In genomic region chr3:131110191-131111150, GRCm38 (mm10) we compare ENCODE assay signal across 8 mouse cellular contexts. TPM values are rescaled to one million over a fixed set of nuclear protein-coding genes. Genes with fewer than 3 reads are reported as not detected.
A peak's percentile ranks its signal among the peaks of the same experiment; 100 is the strongest.
DNase-seq lines count a peak whose midpoint lies in the region; ATAC-seq and TF ChIP-seq lines count a peak whose summit lies in the region.

Gene Lef1, plus strand, starts transcription at chr3:131110471.

- TF ChIP-seq EP300 in heart, adult 2 months (IDR thresholded peaks at IDR 0.05; ENCODE audit: insufficient read depth, low read depth, low read length), result no peak

- H3K4me2 ChIP-seq in embryonic facial prominence, embryonic 11.5 days (ENCODE audit: low read depth, low read length), result peak within 1 kb of the TSS; percentile 92
- H3K4me2 ChIP-seq in hindbrain, embryonic 13.5 days, result peak within 1 kb of the TSS; percentile 70
- H3K4me2 ChIP-seq in liver, embryonic 16.5 days (ENCODE audit: low read depth, low read length), result peak within 1 kb of the TSS; percentile 57

- peaks cover 1% of the 10 kb centered on the region; the same call in 1 of the 2 replicates for H3K4me1 ChIP-seq in heart, adult 2 months (ENCODE audit: control insufficient read depth, insufficient read depth, low read length)
- H3K4me1 ChIP-seq in ES-E14 (ENCODE audit: control insufficient read depth in 2 of 2, insufficient read depth in 2 of 2, low read length in 2 of 2, poor library complexity in 1 of 2), result peaks cover 0 to 2% of the 10 kb centered on the region in 2 experiments; a peak in 1 of 4 replicates
- peaks cover 10% of the 10 kb centered on the region for H3K4me1 ChIP-seq in embryonic facial prominence, embryonic 11.5 days (ENCODE audit: control insufficient read depth, insufficient read depth, low read length)
- peaks cover 60% of the 10 kb centered on the region for H3K4me1 ChIP-seq in hindbrain, embryonic 13.5 days (replicated peaks)
- no peaks in the 10 kb centered on the region; the same call in none of the 2 replicates for H3K4me1 ChIP-seq in liver, embryonic 16.5 days (ENCODE audit: control insufficient read depth, low read depth, low read length)
- peaks cover 35% of the 10 kb centered on the region for H3K4me1 ChIP-seq in olfactory bulb, adult 2 months (ENCODE audit: control insufficient read depth, insufficient read depth, low read length)

- H3K79me2 ChIP-seq in heart, adult 2 months (replicated peaks; ENCODE audit: control insufficient read depth, insufficient read depth, low read length), result no peaks in the 10 kb centered on the region

- H3K27me3 ChIP-seq in heart, adult 2 months (ENCODE audit: control insufficient read depth, insufficient read depth, low read length), result peaks cover 31% of the 10 kb centered on the region
- H3K27me3 ChIP-seq in embryonic facial prominence, embryonic 11.5 days (ENCODE audit: control insufficient read depth, insufficient read depth, low read length), result peaks cover 7% of the 10 kb centered on the region
- peaks cover 87% of the 10 kb centered on the region for H3K27me3 ChIP-seq in hindbrain, embryonic 13.5 days
- peaks cover 84% of the 10 kb centered on the region for H3K27me3 ChIP-seq in liver, embryonic 16.5 days (ENCODE audit: control insufficient read depth, insufficient read depth, low read depth, low read length)

- TF ChIP-seq CTCF in heart, adult 2 months (IDR thresholded peaks at IDR 0.05), result no peak
- no peak for TF ChIP-seq CTCF in olfactory bulb, adult 2 months (IDR thresholded peaks at IDR 0.05; ENCODE audit: insufficient read depth, low read depth, low read length)

- H3K36me3 ChIP-seq in heart, adult 2 months (ENCODE audit: control insufficient read depth, insufficient read depth, low read length), result no peaks in the 10 kb centered on the region
- no peaks in the 10 kb centered on the region; the same call in none of the 2 replicates for H3K36me3 ChIP-seq in ES-E14 (ENCODE audit: control insufficient read depth, insufficient read depth, low read length, poor library complexity, severe bottlenecking)
- H3K36me3 ChIP-seq in embryonic facial prominence, embryonic 11.5 days (replicated peaks; ENCODE audit: control insufficient read depth, insufficient read depth, low read depth, low read length), result no peaks in the 10 kb centered on the region
- no peaks in the 10 kb centered on the region for H3K36me3 ChIP-seq in hindbrain, embryonic 13.5 days
- H3K36me3 ChIP-seq in liver, embryonic 16.5 days (ENCODE audit: control insufficient read depth, insufficient read depth), result no peaks in the 10 kb centered on the region

- in situ Hi-C loops in ES-E14 (cut with MboI; ENCODE audit: low sequenced_read_pairs in 2 of 2, unreplicated experiment in 2 of 2), result loop anchor here in 1 of 2 experiments (25.0 kb wide), 1 partner anchor 1898 kb away; no protein-coding TSS in a partner anchor

- H3K4me3 ChIP-seq in heart, adult 2 months, result peak within 1 kb of the TSS; percentile 50
- peak within 1 kb of the TSS; percentile 70 to 74 for H3K4me3 ChIP-seq in ES-E14 (ENCODE audit: insufficient read depth in 1 of 2, low read depth in 1 of 2, low read length in 2 of 2, poor library complexity in 1 of 2, severe bottlenecking in 1 of 2)
- peak within 1 kb of the TSS; percentile 80 for H3K4me3 ChIP-seq in embryonic facial prominence, embryonic 11.5 days (ENCODE audit: low read depth, low read length)
- peak within 1 kb of the TSS; percentile 47 for H3K4me3 ChIP-seq in hindbrain, embryonic 13.5 days
- H3K4me3 ChIP-seq in liver, embryonic 16.5 days (ENCODE audit: low read depth, low read length), result peak within 1 kb of the TSS; percentile 47
- H3K4me3 ChIP-seq in olfactory bulb, adult 2 months (ENCODE audit: insufficient read depth, low read depth, low read length), result peak within 1 kb of the TSS; percentile 40

- no peak within 1 kb of the TSS for H3K27ac ChIP-seq in heart, adult 2 months
- no peak within 1 kb of the TSS for H3K27ac ChIP-seq in ES-E14 (ENCODE audit: insufficient read depth, low read depth, low read length, poor library complexity, severe bottlenecking)
- peak within 1 kb of the TSS; percentile 85 for H3K27ac ChIP-seq in embryonic facial prominence, embryonic 11.5 days (replicated peaks; ENCODE audit: low read depth, low read length)
- 0 out of 2 replicates have a peak within 1 kb of the TSS, but pooled peaks have one; percentile 30 for H3K27ac ChIP-seq in hindbrain, embryonic 13.5 days
- no peak within 1 kb of the TSS for H3K27ac ChIP-seq in liver, embryonic 16.5 days (ENCODE audit: low read length)
- H3K27ac ChIP-seq in olfactory bulb, adult 2 months (ENCODE audit: insufficient read depth, low read depth, low read length), result no peak within 1 kb of the TSS

- peak; percentile 33 to 43 for DNase-seq in heart, adult 2 months
- DNase-seq in heart, postnatal 25 days (ENCODE audit: low spot score), result no peak
- DNase-seq in ES-E14 (ENCODE audit: low read depth, low spot score), result peak; percentile 86
- DNase-seq in embryonic facial prominence, embryonic 11.5 days (ENCODE audit: low spot score), result peak; percentile 88
- DNase-seq in urinary bladder, postnatal 10 days (ENCODE audit: low spot score), result no peak

- H3K9ac ChIP-seq in heart, adult 2 months (ENCODE audit: low read depth, low read length), result no peak within 1 kb of the TSS
- peak within 1 kb of the TSS; percentile 65 for H3K9ac ChIP-seq in ES-E14 (ENCODE audit: insufficient read depth, low read depth, low read length, poor library complexity, severe bottlenecking)
- H3K9ac ChIP-seq in embryonic facial prominence, embryonic 11.5 days (replicated peaks; ENCODE audit: low read length), result peak within 1 kb of the TSS; percentile 86
- H3K9ac ChIP-seq in hindbrain, embryonic 13.5 days, result peak within 1 kb of the TSS; percentile 69
- no peak within 1 kb of the TSS for H3K9ac ChIP-seq in liver, embryonic 16.5 days (ENCODE audit: low read depth, low read length)

- no peaks in the 10 kb centered on the region for H3K9me3 ChIP-seq in ES-E14 (ENCODE audit: control insufficient read depth, insufficient read depth, low read depth, low read length)
- H3K9me3 ChIP-seq in embryonic facial prominence, embryonic 11.5 days (replicated peaks; ENCODE audit: control insufficient read depth, low read length), result no peaks in the 10 kb centered on the region
- H3K9me3 ChIP-seq in hindbrain, embryonic 13.5 days, result no peaks in the 10 kb centered on the region
- H3K9me3 ChIP-seq in liver, embryonic 16.5 days (replicated peaks; ENCODE audit: control insufficient read depth, low read length), result no peaks in the 10 kb centered on the region

- under 1% methylated on average over 62 of the region's 69 CpGs for WGBS in heart, adult 2 months
- WGBS in embryonic facial prominence, embryonic 11.5 days, result under 1% methylated on average over 56 of the region's 69 CpGs
- under 1% methylated on average over 64 of the region's 69 CpGs for WGBS in hindbrain, embryonic 13.5 days
- under 1% methylated on average over 65 of the region's 69 CpGs for WGBS in liver, embryonic 16.5 days (ENCODE audit: insufficient replicate concordance)
- WGBS in olfactory bulb, adult 2 months, result under 1% methylated on average over 66 of the region's 69 CpGs

- peak; percentile 66 for ATAC-seq in embryonic facial prominence, embryonic 11.5 days (replicated peaks; ENCODE audit: insufficient number of reproducible peaks, low FRiP score, low TSS enrichment, low read depth)
- ATAC-seq in hindbrain, embryonic 13.5 days (ENCODE audit: low FRiP score), result peak; percentile 15; the same call in 1 of the 2 replicates
- no peak for ATAC-seq in liver, embryonic 16.5 days (ENCODE audit: low read depth)

- intact Hi-C loops in heart, adult 2 months (cut with DNase I), result no loop called here
- intact Hi-C loops in heart, postnatal 25 days (cut with DNase I), result no loop called here

- TF ChIP-seq POLR2A in heart, adult 2 months (IDR thresholded peaks at IDR 0.05; ENCODE audit: insufficient read depth, low read depth, low read length), result no peak
- no peak for TF ChIP-seq POLR2A in olfactory bulb, adult 2 months (IDR thresholded peaks at IDR 0.05; ENCODE audit: insufficient read depth, low read depth, low read length)

TF ChIP-seq in ES-E14, 5 proteins besides CTCF, POLR2A, EP300 and RAD21:
- TF ChIP-seq MAFK (IDR thresholded peaks at IDR 0.05; ENCODE audit: insufficient read depth, low read depth, low read length), result no peak
- no peak; the same call in 1 of the 2 replicates for TF ChIP-seq HCFC1 (IDR thresholded peaks at IDR 0.05; ENCODE audit: borderline replicate concordance, insufficient read depth, low read length)
- TF ChIP-seq ZNF384 (IDR thresholded peaks at IDR 0.05; ENCODE audit: low read depth, low read length), result no peak
- no peak for TF ChIP-seq CHD2 (IDR thresholded peaks at IDR 0.05; ENCODE audit: low read depth, low read length)
- no peak for TF ChIP-seq ZC3H11A (IDR thresholded peaks at IDR 0.05; ENCODE audit: borderline replicate concordance, low read depth, low read length)

RNA-seq across cellular contexts. Expression of gene Lef1, which starts in this region (rescaled TPM):
- total RNA-seq in heart, adult 2 months (2021), result under 1 TPM; 0.23 to 0.34 TPM
- polyA plus RNA-seq in heart, adult 2 months (2012; rRNA removed), result 0.88 and 1.5 TPM in 2 replicates
- under 1 TPM; 0.29 to 0.45 TPM for total RNA-seq in heart, postnatal 25 days (2021)
- total RNA-seq in ES-E14 (2012; rRNA removed), result 9.2 and 11.1 TPM in 2 replicates
- 73.9 and 87.2 TPM in 2 replicates for polyA plus RNA-seq in embryonic facial prominence, embryonic 11.5 days (2014; fragmentation: Nextera tagmentation; extraction: Ambion mirVana)
- polyA plus RNA-seq in hindbrain, embryonic 13.5 days (2015; fragmentation: Nextera tagmentation; extraction: Ambion mirVana), result 13.5 and 13.6 TPM in 2 replicates
- 1.6 and 2.3 TPM in 2 replicates for polyA plus RNA-seq in liver, embryonic 16.5 days (2015; fragmentation: Nextera tagmentation; extraction: Ambion mirVana)
- 238 TPM in 1 of 2 replicates, not detected in the other for polyA plus RNA-seq in olfactory bulb, adult 2 months (2012; ENCODE audit: insufficient read depth, insufficient read length, low replicate concordance, missing spikeins)

Comparison
In these comparisons a context has a peak if more than half of its experiments do, and no peak if none do; other contexts are left out.
1. DNase-seq: peak in heart, adult 2 months (2 of 2), ES-E14 (single experiment) and embryonic facial prominence, embryonic 11.5 days (single experiment); none in heart, postnatal 25 days (single experiment) and urinary bladder, postnatal 10 days (single experiment).
2. H3K27ac ChIP-seq: peak in embryonic facial prominence, embryonic 11.5 days (single experiment) and hindbrain, embryonic 13.5 days (single experiment); none in heart, adult 2 months (single experiment), ES-E14 (single experiment), liver, embryonic 16.5 days (single experiment) and olfactory bulb, adult 2 months (single experiment).
3. H3K9ac ChIP-seq: peak in ES-E14 (single experiment), embryonic facial prominence, embryonic 11.5 days (single experiment) and hindbrain, embryonic 13.5 days (single experiment); none in heart, adult 2 months (single experiment) and liver, embryonic 16.5 days (single experiment).
4. Peak in every context shown above with its lines, with median percentiles within 50 percentile points of each other: H3K4me3 ChIP-seq and H3K4me2 ChIP-seq.